In genomic region chr10:68353692-68354232, GRCm38 (mm10) we compare ENCODE assay signal across 8 mouse cellular contexts.
DNase-seq lines count a peak whose midpoint lies in the region; ATAC-seq lines count a peak whose summit lies in the region.

No protein-coding gene starts in this region.

- H3K4me2 ChIP-seq in heart, embryonic 11.5 days = no peak overlapping the region
- H3K4me2 ChIP-seq in embryonic facial prominence, embryonic 14.5 days (ENCODE audit: low read depth, low read length) = peak overlapping the region; percentile 58
- H3K4me2 ChIP-seq in intestine, embryonic 15.5 days (replicated peaks) = peak overlapping the region; percentile 24

- peak; percentile 58 for DNase-seq in heart, adult 8-10 months (ENCODE audit: low spot score)
- peak; percentile 84 for DNase-seq in embryonic facial prominence, embryonic 14.5 days (ENCODE audit: low spot score)
- DNase-seq in lung, postnatal 10 days = peak; percentile 45
- no peak for DNase-seq in spleen, postnatal 14 days (ENCODE audit: low spot score in 2 of 2)
- no peak for DNase-seq in natural killer cell, adult 2 months (ENCODE audit: low spot score in 2 of 2)
- no peak for DNase-seq in right cerebral cortex, postnatal 10 days (ENCODE audit: low spot score in 2 of 2)

- no peaks in the 10 kb centered on the region for H3K27me3 ChIP-seq in heart, embryonic 11.5 days (ENCODE audit: control insufficient read depth, insufficient read depth, low read length)
- no peaks in the 10 kb centered on the region for H3K27me3 ChIP-seq in embryonic facial prominence, embryonic 14.5 days (replicated peaks; ENCODE audit: control insufficient read depth, insufficient read depth, low read length)
- H3K27me3 ChIP-seq in intestine, embryonic 15.5 days (replicated peaks) = no peaks in the 10 kb centered on the region

- H3K36me3 ChIP-seq in heart, embryonic 11.5 days (ENCODE audit: control insufficient read depth, insufficient read depth, low read length) = no peaks in the 10 kb centered on the region
- H3K36me3 ChIP-seq in embryonic facial prominence, embryonic 14.5 days (ENCODE audit: control insufficient read depth, insufficient read depth, low read length) = no peaks in the 10 kb centered on the region
- no peaks in the 10 kb centered on the region for H3K36me3 ChIP-seq in intestine, embryonic 15.5 days

- 67% methylated on average over 18 of the region's 18 CpGs for WGBS in heart, embryonic 11.5 days (ENCODE audit: insufficient replicate concordance)
- 23% methylated on average over 18 of the region's 18 CpGs for WGBS in embryonic facial prominence, embryonic 14.5 days
- WGBS in intestine, embryonic 15.5 days = 45% methylated on average over 18 of the region's 18 CpGs

- no peak overlapping the region for H3K27ac ChIP-seq in heart, embryonic 11.5 days (ENCODE audit: low read depth, low read length)
- peak overlapping the region; percentile 69 for H3K27ac ChIP-seq in embryonic facial prominence, embryonic 14.5 days (replicated peaks; ENCODE audit: low read depth, low read length)
- H3K27ac ChIP-seq in intestine, embryonic 15.5 days = peak overlapping the region; percentile 71

- H3K9me3 ChIP-seq in heart, embryonic 11.5 days (replicated peaks; ENCODE audit: control insufficient read depth, low read length) = no peaks in the 10 kb centered on the region
- no peaks in the 10 kb centered on the region for H3K9me3 ChIP-seq in embryonic facial prominence, embryonic 14.5 days (ENCODE audit: control insufficient read depth, low read length)
- H3K9me3 ChIP-seq in intestine, embryonic 15.5 days = no peaks in the 10 kb centered on the region

- no peak overlapping the region for H3K9ac ChIP-seq in heart, embryonic 11.5 days (ENCODE audit: low read depth, low read length)
- H3K9ac ChIP-seq in embryonic facial prominence, embryonic 14.5 days (ENCODE audit: low read depth, low read length) = peak overlapping the region; percentile 45
- H3K9ac ChIP-seq in intestine, embryonic 15.5 days = no peak overlapping the region

- ATAC-seq in heart, embryonic 11.5 days (replicated peaks; ENCODE audit: insufficient number of reproducible peaks, low FRiP score, low TSS enrichment) = no peak
- ATAC-seq in embryonic facial prominence, embryonic 14.5 days (ENCODE audit: low read depth) = peak; percentile 62
- ATAC-seq in intestine, embryonic 15.5 days = no peak

- no peak overlapping the region for H3K4me3 ChIP-seq in heart, embryonic 11.5 days (ENCODE audit: low read depth, low read length)
- H3K4me3 ChIP-seq in embryonic facial prominence, embryonic 14.5 days (ENCODE audit: low read depth, low read length) = peak overlapping the region; percentile 28
- H3K4me3 ChIP-seq in intestine, embryonic 15.5 days (replicated peaks) = no peak overlapping the region

- H3K4me1 ChIP-seq in heart, embryonic 11.5 days (ENCODE audit: control insufficient read depth, insufficient read depth, low read length) = 0 out of 2 replicates have a peak, but pooled peaks cover 2% of the 10 kb centered on the region
- H3K4me1 ChIP-seq in embryonic facial prominence, embryonic 14.5 days (ENCODE audit: control insufficient read depth, insufficient read depth, low read length) = 0 out of 2 replicates have a peak, but pooled peaks cover 3% of the 10 kb centered on the region
- peaks cover 2% of the 10 kb centered on the region; the same call in 1 of the 2 replicates for H3K4me1 ChIP-seq in intestine, embryonic 15.5 days (replicated peaks)

Comparison
In these comparisons a context has a peak if more than half of its experiments do, and no peak if none do; other contexts are left out.
1. DNase-seq: peak in heart, adult 8-10 months (single experiment), embryonic facial prominence, embryonic 14.5 days (single experiment) and lung, postnatal 10 days (single experiment); none in spleen, postnatal 14 days (0 of 2), natural killer cell, adult 2 months (0 of 2) and right cerebral cortex, postnatal 10 days (0 of 2).